Mouse (Mus musculus) MEL (cell line): Measurements from ENCODE around the gene Gltp. TPM values are rescaled to one million over a fixed set of nuclear protein-coding genes. Genes with fewer than 3 reads are reported as not detected.

Source experiments
- DNase-seq: peaks from one replicate; pipeline ENCODE4 v3.0.0; 2011; ENCODE audit warnings: low read depth, low spot score
- H3K27ac ChIP-seq: 2 replicates; pipeline ENCODE4 v1.5.1; 2012; ENCODE audit warnings: low read depth, mild to moderate bottlenecking, control low read depth, low read length, moderate library complexity; ENCODE audit not compliant: control insufficient read depth
- H3K27me3 ChIP-seq, 2 experiments: fragments of 150-350 bp in 1 of 2; sonication (generic) in 1 of 2; 2 replicates each; pipeline ENCODE4 v1.6.1; 2012; ENCODE audit warnings: low read length in 2 of 2, mild to moderate bottlenecking in 2 of 2, improper control_type of control experiment in 1 of 2, moderate library complexity in 1 of 2; ENCODE audit not compliant: insufficient read depth in 2 of 2, control insufficient read depth in 1 of 2
- H3K36me3 ChIP-seq, 2 experiments: 2 replicates each; pipeline ENCODE4 v1.6.1; 2012 to 2014; ENCODE audit warnings: low read length in 2 of 2, improper control_type of control experiment in 1 of 2, inconsistent platforms in 1 of 2, mild to moderate bottlenecking in 1 of 2; ENCODE audit not compliant: insufficient read depth in 2 of 2, control insufficient read depth in 1 of 2
- H3K4me1 ChIP-seq, 2 experiments: fragments of 150-350 bp in 1 of 2; sonication (generic) in 1 of 2; 2 replicates each; pipeline ENCODE4 v1.6.1; 2012; ENCODE audit warnings: low read length in 2 of 2, improper control_type of control experiment in 1 of 2, mild to moderate bottlenecking in 1 of 2; ENCODE audit not compliant: insufficient read depth in 2 of 2, control insufficient read depth in 1 of 2
- H3K4me3 ChIP-seq, 2 experiments: fragments of 150-350 bp in 1 of 2; sonication (generic) in 1 of 2; 2 replicates each; pipeline ENCODE4 v1.5.1; 2012; ENCODE audit warnings: low read depth in 2 of 2, low read length in 2 of 2, mild to moderate bottlenecking in 2 of 2, moderate library complexity in 2 of 2, control low read depth in 1 of 2, improper control_type of control experiment in 1 of 2; ENCODE audit not compliant: control insufficient read depth in 1 of 2, insufficient read depth in 1 of 2
- H3K79me2 ChIP-seq: 2 replicates; pipeline ENCODE4 v1.6.1; 2012; ENCODE audit warnings: mild to moderate bottlenecking, low read length, moderate library complexity; ENCODE audit not compliant: control insufficient read depth, poor library complexity, insufficient read depth
- H3K9ac ChIP-seq: 2 replicates; pipeline ENCODE4 v1.6.1; 2012; ENCODE audit warnings: low read depth, mild to moderate bottlenecking, control low read depth, low read length, moderate library complexity; ENCODE audit not compliant: control insufficient read depth, poor library complexity, severe bottlenecking
- H3K9me3 ChIP-seq: fragments of 150-350 bp; sonication (generic); replicated peaks from 2 replicates; pipeline ENCODE4 v1.6.1; 2012; ENCODE audit warnings: mild to moderate bottlenecking, low read length, improper control_type of control experiment, moderate library complexity; ENCODE audit not compliant: insufficient read depth
- E2F4 ChIP-seq: IDR thresholded peaks from 2 replicates; pipeline ENCODE4 v1.6.1; 2011; ENCODE audit warnings: low read depth, low read length, improper control_type of control experiment, borderline replicate concordance
- ELF1 ChIP-seq: IDR thresholded peaks from 2 replicates; pipeline ENCODE4 v1.6.1; 2014; ENCODE audit warnings: low read depth, mild to moderate bottlenecking, inconsistent platforms, low read length, improper control_type of control experiment, moderate library complexity
- EP300 ChIP-seq, 2 experiments: IDR thresholded peaks; 2 replicates each; pipeline ENCODE4 v1.6.1; 2011; ENCODE audit warnings: improper control_type of control experiment in 2 of 2, low read length in 2 of 2, low read depth in 1 of 2, mild to moderate bottlenecking in 1 of 2
- ETS1 ChIP-seq: IDR thresholded peaks from 2 replicates; pipeline ENCODE4 v1.6.1; 2012; ENCODE audit warnings: low read depth, mild to moderate bottlenecking, inconsistent platforms, low read length, improper control_type of control experiment, moderate library complexity
- HCFC1 ChIP-seq: IDR thresholded peaks from 2 replicates; pipeline ENCODE4 v1.6.1; 2012; ENCODE audit warnings: low read depth, mild to moderate bottlenecking, inconsistent platforms, low read length, improper control_type of control experiment, moderate library complexity
- JUND ChIP-seq: IDR thresholded peaks from 2 replicates; pipeline ENCODE4 v1.6.1; 2011; ENCODE audit warnings: low read depth, mild to moderate bottlenecking, improper control_type of control experiment, low read length
- MAFK ChIP-seq: IDR thresholded peaks from 2 replicates; pipeline ENCODE4 v1.6.1; 2011; ENCODE audit warnings: low read depth, mild to moderate bottlenecking, low read length, improper control_type of control experiment, borderline replicate concordance
- MEF2A ChIP-seq: IDR thresholded peaks from 2 replicates; pipeline ENCODE4 v1.6.1; 2014; ENCODE audit warnings: low read depth, mild to moderate bottlenecking, inconsistent platforms, low read length, improper control_type of control experiment; ENCODE audit not compliant: poor library complexity, insufficient replicate concordance, severe bottlenecking; ENCODE audit errors: extremely low read depth
- POLR2A ChIP-seq, 2 experiments: IDR thresholded peaks; 2 replicates each; pipeline ENCODE4 v1.6.1; 2011 to 2012; ENCODE audit warnings: low read length in 2 of 2, mild to moderate bottlenecking in 2 of 2, control low read depth in 1 of 2, improper control_type of control experiment in 1 of 2, low read depth in 1 of 2, moderate library complexity in 1 of 2; ENCODE audit not compliant: control insufficient read depth in 1 of 2, insufficient read depth in 1 of 2, poor library complexity in 1 of 2
- POLR2AphosphoS2 ChIP-seq: IDR thresholded peaks from 2 replicates; pipeline ENCODE4 v1.6.1; 2011; ENCODE audit warnings: low read length, improper control_type of control experiment
- POLR2AphosphoS5 ChIP-seq: IDR thresholded peaks from 2 replicates; pipeline ENCODE4 v1.6.1; 2012; ENCODE audit warnings: low read depth, borderline replicate concordance, mild to moderate bottlenecking, inconsistent platforms, low read length, moderate library complexity, mixed read lengths
- RCOR1 ChIP-seq: IDR thresholded peaks from 2 replicates; pipeline ENCODE4 v1.6.1; 2012; ENCODE audit warnings: low read depth, mild to moderate bottlenecking, inconsistent platforms, low read length, improper control_type of control experiment
- SIN3A ChIP-seq: IDR thresholded peaks from 2 replicates; pipeline ENCODE4 v1.6.1; 2012; ENCODE audit warnings: low read length, improper control_type of control experiment, inconsistent platforms
- SMC3 ChIP-seq: IDR thresholded peaks from 2 replicates; pipeline ENCODE4 v1.6.1; 2011; ENCODE audit warnings: low read depth, low read length, improper control_type of control experiment
- TAL1 ChIP-seq: IDR thresholded peaks from 2 replicates; pipeline ENCODE4 v1.6.1; 2012; ENCODE audit warnings: mild to moderate bottlenecking, inconsistent platforms, low read length, moderate library complexity, mixed read lengths
- USF2 ChIP-seq, 2 experiments: IDR thresholded peaks; 2 replicates each; pipeline ENCODE4 v1.6.1; 2011 to 2012; ENCODE audit warnings: improper control_type of control experiment in 2 of 2, low read length in 2 of 2, borderline replicate concordance in 1 of 2, inconsistent platforms in 1 of 2, low read depth in 1 of 2, mild to moderate bottlenecking in 1 of 2; ENCODE audit not compliant: insufficient read depth in 1 of 2
- ZKSCAN1 ChIP-seq: IDR thresholded peaks from 2 replicates; pipeline ENCODE4 v1.6.1; 2012; ENCODE audit warnings: low read depth, mild to moderate bottlenecking, inconsistent platforms, low read length, improper control_type of control experiment, moderate library complexity
- ZNF384 ChIP-seq: IDR thresholded peaks from 2 replicates; pipeline ENCODE4 v1.6.1; 2012; ENCODE audit warnings: low read depth, mild to moderate bottlenecking, inconsistent platforms, low read length, improper control_type of control experiment
- polyA plus RNA-seq, 2 experiments: library from polyadenylated mRNA; stranded (reverse) in 1 of 2; unstranded in 1 of 2; fragments of >175 nt in 1 of 2; fragments of >200 nt in 1 of 2; gene quantifications; 2 replicates each; pipeline versions ENCODE4 v1.2.1 to v1.2.4; 2012; ENCODE audit warnings: low replicate concordance in 2 of 2, low read depth in 1 of 2; ENCODE audit not compliant: insufficient read length in 2 of 2, insufficient read depth in 1 of 2, missing spikeins in 1 of 2
- total RNA-seq: library from RNA; depleted of rRNA; stranded (reverse); fragments of 300-350 nt; gene quantifications from 2 replicates; pipeline ENCODE4 v1.2.3, GENCODE M21; 2012

Gltp gene
- total and polyA plus RNA-seq, 3 experiments, result 18.8 to 211 (median 67.2) TPM

DNA sequence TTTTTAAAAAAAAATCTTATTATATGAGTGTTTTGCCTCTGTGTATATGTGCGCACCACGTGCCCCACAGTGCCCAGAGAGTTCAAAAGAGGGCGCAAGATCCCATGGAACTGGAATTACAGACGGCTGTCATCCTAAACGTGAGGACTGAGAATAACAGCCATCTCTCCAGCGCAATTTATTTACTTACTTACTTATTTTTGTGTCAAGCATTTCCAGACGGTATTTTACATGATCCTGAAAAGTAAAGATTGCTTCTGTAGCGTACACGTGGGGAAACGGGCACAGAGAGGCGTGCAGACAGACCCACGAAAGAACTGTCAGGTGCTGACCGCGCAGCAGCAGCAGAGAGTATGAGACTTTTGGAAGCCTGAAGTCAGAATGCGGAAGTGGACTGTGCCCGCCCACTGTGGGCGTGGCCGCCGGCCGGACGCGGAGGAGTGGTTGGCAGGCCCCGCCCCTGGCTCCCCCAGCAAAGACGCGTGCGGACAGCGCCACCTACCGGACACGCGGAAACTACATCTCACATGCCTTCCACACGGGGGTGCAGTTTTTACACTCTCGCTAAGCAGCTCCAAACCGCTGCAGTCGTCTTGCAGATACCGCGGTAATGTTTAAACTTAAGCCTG is 23.4 kb downstream of the Gltp start (continued):
- TF ChIP-seq SIN3A, result peak; percentile 94
- no peak for TF ChIP-seq JUND
- no peak for TF ChIP-seq MEF2A
- peak; percentile 85 for TF ChIP-seq SMC3
- no peak for TF ChIP-seq RCOR1
- peak; percentile 65 to 98; a peak in 3 of 4 replicates for TF ChIP-seq POLR2A (IDR thresholded peaks at IDR 0.05; ENCODE audit: control insufficient read depth in 1 of 2, insufficient read depth in 1 of 2, low read depth in 1 of 2, low read length in 2 of 2, poor library complexity in 1 of 2)
- peak; percentile 25; the same call in 1 of the 2 replicates for TF ChIP-seq ZNF384
- 0 out of 2 replicates have a peak, but pooled peaks have one; percentile 3 for TF ChIP-seq ETS1
- peak; percentile 99 for TF ChIP-seq ELF1
- TF ChIP-seq E2F4, result no peak
- TF ChIP-seq HCFC1, result peak; percentile 63
- TF ChIP-seq EP300 (IDR thresholded peaks at IDR 0.05; ENCODE audit: low read depth in 1 of 2, low read length in 2 of 2), result peak in 1 of 2 experiments; percentile 15; a peak in 1 of 4 replicates
- TF ChIP-seq, all 39 proteins: peak for 25

DNA sequence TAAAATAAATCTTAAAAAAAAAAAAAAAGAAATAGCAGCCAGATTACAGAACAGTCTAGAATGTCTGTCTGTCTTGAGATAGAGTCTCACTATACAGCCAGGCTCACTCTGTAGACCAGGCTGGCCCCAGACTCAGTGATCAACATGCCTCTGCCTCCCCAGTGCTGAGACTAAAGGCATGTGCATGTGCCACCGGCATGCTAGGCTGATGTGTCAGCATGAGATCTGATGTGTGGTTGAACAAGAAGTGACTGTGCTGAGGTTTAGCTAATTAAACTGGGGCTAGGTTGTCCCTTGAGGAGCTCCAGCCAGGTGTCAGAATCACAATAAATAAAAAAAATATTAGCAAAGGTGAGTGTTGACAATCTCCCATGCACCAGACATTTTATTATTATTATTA is 24.1 kb downstream of the Gltp start:
- DNase-seq, result peak; percentile 27
- Histone ChIP-seq H3K27me3 (no peaks in the 10 kb centered on the region), H3K4me1 (0 out of 4 replicates have a peak, but pooled peaks cover 0 to 8% of the 10 kb centered on the region in 2 experiments), H3K27ac (no peak overlapping the region), H3K4me3 (peak overlapping the region in 1 of 2 experiments; percentile 34; a peak in 3 of 4 replicates), H3K36me3 (0 out of 4 replicates have a peak, but pooled peaks cover 0 to 2% of the 10 kb centered on the region in 2 experiments), H3K9ac (no peak overlapping the region; the same call in none of the 2 replicates), H3K79me2 (no peaks in the 10 kb centered on the region), H3K9me3 (no peaks in the 10 kb centered on the region)
- TF ChIP-seq USF2 (IDR thresholded peaks at IDR 0.05; ENCODE audit: borderline replicate concordance in 1 of 2, insufficient read depth in 1 of 2, low read depth in 1 of 2, low read length in 2 of 2), result no peak
- TF ChIP-seq E2F4, result no peak
- TF ChIP-seq RCOR1, result no peak
- TF ChIP-seq ELF1, result no peak
- no peak for TF ChIP-seq POLR2AphosphoS2
- no peak for TF ChIP-seq JUND
- TF ChIP-seq TAL1, result no peak
- TF ChIP-seq ZKSCAN1, result no peak
- no peak for TF ChIP-seq ETS1
- no peak for TF ChIP-seq POLR2AphosphoS5
- TF ChIP-seq MAFK, result no peak
